Mouse (Mus musculus) c-Kit-positive CD71-positive TER-119-positive erythroid progenitor cells, embryonic 14.5 days (primary cell): Measurements from ENCODE around the gene A930033H14Rik.

Source experiments
- DNase-seq: peaks from one replicate; pipeline ENCODE4 v3.0.0-alpha.2; 2013; ENCODE audit warnings: low spot score

The A930033H14Rik gene

DNA sequence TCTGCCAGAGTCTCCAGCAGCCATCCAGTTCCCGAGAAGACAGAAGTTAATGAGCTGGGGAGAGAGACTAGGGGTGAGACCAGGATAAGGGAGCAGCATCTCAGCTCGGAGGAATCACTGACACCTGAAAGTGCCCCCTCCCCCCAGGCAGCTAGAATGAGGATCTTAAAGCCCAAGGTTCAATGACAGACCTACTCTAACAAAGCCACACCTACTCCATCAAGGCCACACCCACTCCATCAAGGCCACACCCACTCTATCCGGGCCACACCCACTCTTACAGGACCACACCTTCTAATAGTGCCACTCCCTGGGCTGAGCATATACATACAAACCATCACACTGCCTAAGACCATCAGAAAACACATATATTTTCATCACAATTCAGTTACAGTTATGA, 24.3 kb upstream of the A930033H14Rik start:
- no peak for DNase-seq

DNA sequence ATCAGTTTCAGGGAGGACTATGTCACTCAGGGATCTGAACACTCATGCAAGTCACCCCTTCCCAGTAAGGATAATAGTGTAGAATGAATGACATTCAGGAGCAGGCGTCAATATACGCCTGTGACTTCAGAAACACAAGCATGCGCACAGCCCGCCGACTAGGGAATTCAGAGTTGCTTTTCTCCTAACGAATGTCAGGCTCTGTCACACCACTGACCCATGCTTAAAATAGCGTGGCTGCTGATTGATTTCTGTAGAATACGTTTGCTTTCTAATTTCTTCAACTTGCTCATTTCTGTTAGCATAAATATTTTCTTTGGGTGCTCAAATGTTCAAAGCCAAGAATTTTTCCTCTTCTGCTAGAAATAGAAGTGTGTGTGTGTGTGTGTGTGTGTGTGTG, 13.1 kb upstream of the A930033H14Rik start:
- no peak for DNase-seq

DNA sequence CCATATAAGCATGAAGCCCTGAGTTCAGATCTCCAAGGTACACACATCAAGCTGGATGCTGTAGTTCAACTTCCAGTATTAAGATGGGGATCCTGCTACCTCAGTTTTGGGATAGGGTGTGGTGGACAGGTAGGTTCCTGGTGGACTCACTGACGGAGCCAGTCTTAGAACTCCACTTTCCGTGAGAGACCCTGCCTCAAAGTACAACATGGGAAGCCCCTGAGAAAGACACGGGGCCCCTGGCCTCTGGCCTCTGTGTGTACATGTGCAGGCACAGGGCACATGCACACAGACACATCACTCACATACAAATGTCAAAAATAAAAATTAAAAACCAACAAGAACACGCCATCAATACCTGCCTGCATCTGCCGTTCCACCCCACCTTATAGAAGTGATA, 12.6 kb upstream of the A930033H14Rik start:
- no peak for DNase-seq

DNA sequence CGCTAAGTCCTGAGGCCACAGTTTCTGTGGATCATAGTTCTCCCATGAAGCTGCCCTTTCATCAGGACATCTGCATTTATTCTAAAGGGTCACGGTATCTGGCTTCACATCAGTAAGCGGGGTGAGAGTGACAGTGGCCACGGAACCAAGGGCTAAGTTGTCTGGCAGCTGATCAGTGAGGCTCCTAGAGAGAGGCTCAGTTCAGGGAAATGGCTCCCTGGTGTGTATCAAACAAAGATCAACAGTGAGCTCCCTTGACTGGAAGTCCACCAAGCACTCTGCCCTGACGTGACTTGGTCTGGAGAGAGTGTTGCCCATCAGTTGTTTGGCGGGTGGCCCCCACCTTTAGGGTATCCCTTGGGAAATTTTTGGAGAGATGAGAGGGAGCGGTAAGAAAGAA, 11.4 kb upstream of the A930033H14Rik start:
- no peak for DNase-seq

GRCm38 (mm10) chr10:69223232-69223631, 10.3 kb upstream of the A930033H14Rik start:
- no peak for DNase-seq

GRCm38 (mm10) chr10:69221955-69222354, 9.1 kb upstream of the A930033H14Rik start:
- no peak for DNase-seq

- no peak for DNase-seq
Measured at GRCm38 (mm10) chr10:69221148-69221547, 8.2 kb upstream of the A930033H14Rik start.

GRCm38 (mm10) chr10:69220296-69220695, 7.4 kb upstream of the A930033H14Rik start:
- no peak for DNase-seq

GRCm38 (mm10) chr10:69219289-69219626, 6.4 kb upstream of the A930033H14Rik start:
- no peak for DNase-seq

DNA sequence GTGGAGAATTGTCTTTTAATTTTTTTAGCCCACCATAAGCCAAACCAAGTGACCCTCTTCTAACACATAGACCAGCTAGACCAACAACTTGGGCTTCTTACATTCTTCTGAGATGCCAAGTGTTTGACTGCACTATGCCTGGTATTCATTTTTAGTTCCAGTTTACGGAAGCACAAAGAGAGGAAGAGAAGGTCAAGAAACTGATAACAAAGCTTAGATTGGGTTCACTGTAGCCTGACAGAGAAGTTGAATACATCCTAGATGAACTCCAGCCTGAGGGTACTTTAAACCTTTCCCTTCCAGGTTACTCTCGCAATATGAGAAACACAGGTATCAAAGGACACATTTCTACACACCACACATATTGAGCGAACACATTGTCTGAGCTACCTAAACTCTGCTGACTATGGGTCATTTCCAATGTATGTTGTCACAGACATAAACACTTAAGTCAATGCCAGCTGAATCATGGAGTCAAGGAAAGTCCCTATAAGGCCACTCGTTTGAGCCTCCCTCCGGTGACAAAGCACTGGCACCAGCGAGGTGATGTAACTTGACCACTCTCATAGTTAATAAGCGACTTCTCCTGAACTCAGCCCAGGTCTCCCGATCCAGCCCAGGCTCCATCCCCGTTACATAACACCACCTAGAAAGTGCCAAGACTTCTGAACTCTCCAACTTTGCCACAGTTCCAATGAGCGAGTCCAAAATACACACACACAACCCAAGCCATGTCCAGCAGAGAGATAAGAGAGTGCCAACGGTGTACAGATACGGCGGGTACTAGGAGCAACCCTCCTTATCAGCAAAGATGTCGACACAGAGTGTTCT, 5.8 kb upstream of the A930033H14Rik start:
- DNase-seq: no peak

GRCm38 (mm10) chr10:69217127-69217690, 4.3 kb upstream of the A930033H14Rik start:
- no peak for DNase-seq

DNA sequence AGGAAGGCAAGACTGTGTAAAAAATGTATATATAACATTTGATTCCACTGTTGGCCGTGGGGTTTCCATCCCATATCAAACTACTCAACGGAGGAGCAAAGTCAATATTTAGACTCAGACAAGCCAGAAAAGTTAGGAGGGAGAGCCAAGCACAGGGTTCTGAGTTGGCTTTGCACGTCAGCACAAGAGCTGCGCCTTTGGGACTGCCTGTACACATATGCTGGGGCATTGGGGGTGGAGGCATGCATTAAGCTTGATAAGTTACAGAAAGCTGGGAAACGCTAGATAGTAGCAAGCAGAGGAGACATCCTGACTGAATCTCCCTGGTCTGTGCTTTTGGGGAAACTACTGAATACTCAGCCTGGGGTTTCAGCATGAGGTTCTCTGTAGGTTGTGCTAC, 1.1 kb upstream of the A930033H14Rik start:
- no peak for DNase-seq

DNA sequence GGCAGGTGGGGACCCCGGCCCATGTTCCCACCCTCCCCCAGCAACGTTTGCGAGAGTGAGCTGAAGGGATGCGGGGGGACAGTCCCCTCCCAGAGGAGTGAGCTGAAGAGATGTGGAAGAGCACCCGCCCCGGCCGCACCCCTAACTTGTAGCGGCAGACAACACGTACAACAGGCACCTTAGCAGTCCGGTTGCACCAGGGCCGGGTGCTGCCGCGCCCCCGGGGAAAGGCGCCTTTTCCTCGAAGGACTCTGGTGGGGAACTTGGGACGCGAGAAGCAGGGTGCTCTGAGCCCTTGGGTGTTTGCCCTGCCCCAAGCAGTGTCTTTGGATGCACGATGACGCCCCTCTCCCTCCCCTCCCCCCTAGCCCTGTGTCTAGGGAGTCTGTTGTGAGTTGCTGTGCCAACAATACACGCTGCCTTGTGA, 566 bp upstream of the A930033H14Rik start:
- no peak for DNase-seq

DNA sequence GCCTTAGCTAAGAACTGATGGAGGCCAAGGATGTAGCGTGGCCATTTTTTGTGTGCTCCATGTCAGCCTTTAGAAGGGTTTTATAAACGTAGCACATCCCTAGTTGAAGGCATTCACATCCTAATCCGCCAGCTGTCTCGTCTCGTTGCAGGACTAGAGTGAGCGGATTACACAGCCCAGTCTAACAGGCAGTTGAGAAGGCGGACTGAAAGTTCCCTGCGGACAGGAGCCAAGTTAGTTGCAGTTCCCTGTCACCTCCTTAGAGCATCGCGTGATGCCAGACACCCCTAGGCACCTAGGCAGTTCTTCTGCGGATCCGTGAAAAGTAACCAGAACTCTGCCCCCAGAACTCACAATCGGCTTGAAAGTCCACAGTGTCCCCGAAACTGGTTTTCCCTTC, 922 bp downstream of the A930033H14Rik start:
- no peak for DNase-seq

DNA sequence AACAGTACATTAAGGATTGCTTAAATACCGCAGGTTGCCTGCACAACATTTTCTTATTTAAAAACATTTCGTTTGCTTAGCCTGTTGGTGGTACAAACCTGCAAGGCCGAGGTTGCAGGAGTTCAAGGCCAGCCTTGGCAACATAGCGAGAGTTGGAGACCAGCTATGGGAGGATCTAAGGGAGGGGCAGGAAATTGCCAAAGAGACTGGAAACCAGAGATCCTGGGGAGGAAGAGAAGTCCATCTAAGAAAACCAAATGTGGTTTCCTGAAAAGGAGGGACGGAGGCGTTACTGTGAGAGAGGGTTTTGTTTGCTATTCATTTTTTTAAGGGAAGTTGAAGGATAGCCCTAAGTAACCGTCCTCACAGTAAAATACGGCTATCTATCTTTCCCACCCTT, 1.3 kb downstream of the A930033H14Rik start:
- no peak for DNase-seq

- DNase-seq: no peak
Measured at GRCm38 (mm10) chr10:69210659-69211058, 2.2 kb downstream of the A930033H14Rik start.

DNA sequence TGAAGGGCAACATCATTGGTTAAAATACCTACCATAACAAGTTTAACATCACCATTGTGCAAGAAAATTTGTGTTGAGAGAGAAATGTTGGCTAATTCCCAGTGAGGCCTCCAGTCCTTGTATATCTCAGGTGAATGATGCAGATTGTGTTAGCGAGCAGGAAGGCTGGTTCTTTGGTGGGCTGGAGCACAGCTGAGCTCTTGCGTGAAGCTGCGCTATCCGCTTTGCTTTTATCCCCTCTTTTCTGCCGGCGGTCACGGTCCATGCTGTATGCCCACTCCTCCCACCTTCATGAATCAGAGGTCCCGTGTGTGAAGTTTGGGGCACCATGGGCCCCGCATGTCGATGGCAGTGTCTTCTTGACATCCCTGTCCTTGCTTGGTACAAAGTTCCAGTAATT, 2.9 kb downstream of the A930033H14Rik start:
- no peak for DNase-seq

GRCm38 (mm10) chr10:69208705-69209104, 4.2 kb downstream of the A930033H14Rik start:
- no peak for DNase-seq

DNA sequence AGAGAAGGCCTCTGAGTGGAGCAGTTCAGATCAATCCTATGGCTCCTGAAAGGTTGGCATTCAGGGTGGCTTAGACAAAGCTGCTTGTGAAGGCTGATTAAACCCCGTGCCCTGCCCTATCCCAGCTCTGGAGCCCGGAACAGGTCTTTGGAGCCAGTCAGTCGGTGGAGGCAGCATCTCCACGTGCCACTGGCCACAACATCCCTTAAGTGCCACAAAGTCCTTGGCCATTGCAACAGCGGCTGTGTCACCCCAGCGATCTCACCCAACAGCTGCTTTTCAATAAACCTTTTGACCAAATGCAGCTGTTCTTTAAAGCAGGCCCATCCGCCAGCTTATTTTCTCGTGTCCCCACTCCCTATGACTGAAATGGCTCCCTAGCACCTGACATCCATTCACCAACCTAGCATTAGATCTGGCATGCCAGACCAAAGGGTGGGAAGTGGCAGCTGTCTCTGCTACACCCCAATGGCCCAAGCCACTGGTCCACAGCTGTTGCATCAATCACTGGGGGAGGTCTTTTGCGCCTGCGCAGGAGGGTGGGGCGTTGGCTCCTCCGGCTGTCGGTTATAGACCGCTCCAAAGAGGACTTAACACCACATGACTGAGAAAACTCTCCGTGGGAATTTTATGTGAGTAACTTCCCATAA, 4.8 kb downstream of the A930033H14Rik start:
- no peak for DNase-seq

DNA sequence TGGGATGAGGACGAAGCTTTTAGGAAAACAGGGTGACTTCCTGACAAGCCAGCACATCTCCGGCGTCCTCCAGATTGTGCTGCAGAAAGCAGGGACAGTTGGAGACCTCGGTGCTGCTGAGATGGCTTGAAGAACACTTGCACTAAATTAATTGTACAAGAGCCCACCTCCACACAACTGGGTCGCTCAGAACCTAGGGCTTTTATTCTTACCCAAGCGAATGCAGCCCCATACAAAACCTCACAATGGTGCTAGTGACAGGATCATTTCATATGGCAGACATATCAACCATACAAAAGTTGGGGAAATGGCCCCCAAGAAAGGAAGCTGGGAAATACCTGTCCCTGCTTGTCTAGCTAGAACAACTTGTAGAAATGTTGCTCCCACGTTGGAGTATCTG, 5.4 kb downstream of the A930033H14Rik start:
- no peak for DNase-seq

GRCm38 (mm10) chr10:69206081-69206480, 6.8 kb downstream of the A930033H14Rik start:
- DNase-seq: no peak

DNA sequence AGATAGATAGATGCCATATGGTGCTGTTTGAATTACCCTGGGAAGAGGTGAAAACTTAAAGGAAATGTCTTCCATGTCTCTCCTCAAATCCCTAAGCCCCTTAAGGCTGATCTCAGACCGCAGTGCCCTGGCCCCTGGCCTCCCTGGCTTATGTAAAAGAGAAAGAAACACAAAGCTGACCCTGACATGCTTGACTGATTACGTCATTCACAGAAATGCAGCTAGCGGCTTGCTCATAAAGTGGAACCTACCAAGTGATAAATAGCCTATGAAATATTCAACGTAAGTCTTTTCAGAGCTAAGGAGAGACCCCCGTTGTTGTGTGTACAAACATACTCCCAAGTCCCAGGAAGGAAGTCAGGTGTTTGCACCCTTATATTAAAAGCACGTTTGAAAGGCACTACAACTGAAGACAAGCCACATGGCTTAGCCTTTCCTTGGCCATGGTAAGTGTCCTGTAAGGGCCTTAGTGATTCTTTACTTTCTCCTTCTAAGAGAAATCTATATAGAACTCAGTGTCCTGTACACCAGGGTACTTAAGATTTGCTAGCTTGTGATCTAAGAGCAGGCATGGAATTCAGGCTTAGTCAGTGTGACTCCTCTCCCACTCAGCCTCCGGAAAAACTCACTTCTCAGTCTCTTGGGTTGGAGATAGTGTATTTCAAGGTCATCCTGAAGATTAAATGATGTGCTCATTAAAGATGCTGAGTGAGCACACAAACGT, 8.1 kb downstream of the A930033H14Rik start:
- no peak for DNase-seq

- DNase-seq: no peak
Measured at GRCm38 (mm10) chr10:69193721-69194120, 19.2 kb downstream of the A930033H14Rik start.
